Mouse (Mus musculus) ES-Bruce4 (cell line): ENCODE results near the gene Hist1h1a.

ENCODE experiments used
- CTCF ChIP-seq: IDR thresholded peaks from one replicate; pipeline ENCODE4 v1.8.1; 2011; ENCODE audit warnings: low read depth, low read length
- POLR2A ChIP-seq: IDR thresholded peaks from one replicate; pipeline ENCODE4 v1.8.1; 2011; ENCODE audit warnings: low read length; ENCODE audit not compliant: insufficient read depth

DNA sequence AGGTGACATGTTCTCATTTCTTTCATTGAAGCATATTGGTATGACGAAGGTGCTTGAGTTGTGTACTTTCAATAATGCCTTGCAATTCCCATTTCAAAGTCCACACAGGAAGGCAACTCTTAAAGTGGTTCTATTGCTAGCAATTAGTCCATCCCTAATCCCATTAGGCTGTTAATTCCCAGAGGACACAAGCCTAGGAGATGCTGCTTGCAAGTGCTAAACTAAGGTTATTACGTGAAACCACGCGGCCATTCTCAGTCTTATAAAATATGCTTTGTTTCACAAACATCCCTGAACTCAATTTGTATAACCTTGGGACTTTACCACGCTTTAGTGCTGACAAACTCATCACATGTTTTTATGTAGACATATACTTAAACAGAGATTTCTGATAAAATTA, 26.4 kb upstream of the Hist1h1a start:
- TF ChIP-seq CTCF (no peak), POLR2A (no peak)
